Mouse (Mus musculus): ENCODE results near the gene Taf9. TPM values are rescaled to one million over a fixed set of nuclear protein-coding genes. Genes with fewer than 3 reads are reported as not detected.

Gene Taf9
- polyA plus RNA-seq, 1 experiment from 2014 or later = 20.8 TPM

DNA sequence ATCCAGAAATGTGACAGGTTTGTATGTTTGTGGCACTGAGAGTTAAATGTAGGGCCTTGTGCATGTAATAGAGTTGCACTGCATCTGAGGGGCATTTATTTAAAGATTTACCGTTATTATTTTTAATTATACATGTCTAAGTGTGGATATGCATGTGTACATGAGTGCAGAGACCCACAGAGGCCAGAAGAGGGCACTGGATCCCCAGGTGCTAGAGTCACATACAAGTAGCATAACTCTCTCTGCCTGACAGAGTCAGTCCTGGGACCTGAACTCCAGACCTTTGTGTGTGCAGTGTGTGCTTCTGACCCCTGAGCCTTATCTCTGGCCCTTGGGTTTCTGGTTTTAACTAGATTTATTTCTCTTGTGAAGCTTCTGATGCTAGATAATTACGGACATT, 33.0 kb downstream of the Taf9 start:
- H3K27ac ChIP-seq = no peak overlapping the region
- no peaks in the 10 kb centered on the region for H3K27me3 ChIP-seq (ENCODE audit: insufficient read depth, poor library complexity, severe bottlenecking)
- H3K4me1 ChIP-seq (replicated peaks) = no peaks in the 10 kb centered on the region
- WGBS = 66% methylated on average over 2 of the region's 2 CpGs
- H3K36me3 ChIP-seq = no peaks in the 10 kb centered on the region
- H3K9me3 ChIP-seq = no peaks in the 10 kb centered on the region
- DNase-seq (ENCODE audit: low spot score) = no peak
- no peak overlapping the region for H3K4me3 ChIP-seq

DNA sequence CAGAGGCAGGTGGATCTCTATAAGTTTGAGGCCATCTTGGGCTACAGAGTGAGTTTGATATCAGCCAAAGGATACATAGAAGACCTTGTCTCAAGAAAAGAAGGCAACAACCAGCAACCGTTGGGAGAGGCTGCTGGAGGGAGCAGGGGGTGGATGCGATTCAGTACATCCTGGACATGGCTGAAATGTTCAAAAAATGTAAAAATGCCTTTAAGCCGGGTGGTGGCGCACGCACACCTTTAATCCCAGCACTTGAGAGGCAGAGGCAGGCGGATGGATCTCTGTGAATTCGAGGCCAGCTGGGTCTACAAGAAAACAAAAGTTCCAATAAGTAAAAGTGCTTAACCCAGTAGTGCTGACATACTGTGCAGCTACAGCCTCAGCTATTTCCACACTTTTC, 36.1 kb downstream of the Taf9 start:
- no peak for DNase-seq (ENCODE audit: low spot score)
- Histone ChIP-seq H3K4me1 (replicated peaks) (no peaks in the 10 kb centered on the region), H3K36me3 (no peaks in the 10 kb centered on the region), H3K9me3 (no peaks in the 10 kb centered on the region), H3K27ac (no peak overlapping the region), H3K4me3 (no peak overlapping the region), H3K27me3 (ENCODE audit: insufficient read depth, poor library complexity, severe bottlenecking) (no peaks in the 10 kb centered on the region)
- WGBS = 69% methylated on average over 7 of the region's 7 CpGs

DNA sequence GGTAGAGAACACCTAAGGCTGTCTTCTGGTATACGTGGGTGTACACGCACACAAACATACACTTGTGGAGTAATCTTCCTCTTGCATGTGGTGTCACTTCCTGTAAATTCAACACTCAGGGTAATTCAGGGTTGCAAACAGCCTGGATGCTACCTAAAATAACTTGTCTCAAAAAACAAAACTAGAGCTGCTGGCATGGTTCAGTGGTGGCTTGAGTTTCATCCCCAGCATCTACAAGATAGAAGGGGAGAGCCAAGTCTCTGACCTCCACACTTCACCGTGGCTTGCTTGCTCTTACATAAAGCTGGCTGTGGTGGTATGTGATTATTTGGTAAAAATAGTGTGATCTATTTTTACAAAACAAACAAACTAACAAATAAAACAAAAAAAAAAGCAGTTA, 46.2 kb downstream of the Taf9 start:
- no peak overlapping the region for H3K27ac ChIP-seq
- WGBS = 96% methylated on average over 3 of the region's 3 CpGs
- H3K36me3 ChIP-seq = peaks cover 71% of the 10 kb centered on the region
- DNase-seq (ENCODE audit: low spot score) = no peak
- no peaks in the 10 kb centered on the region for H3K27me3 ChIP-seq (ENCODE audit: insufficient read depth, poor library complexity, severe bottlenecking)
- no peaks in the 10 kb centered on the region for H3K9me3 ChIP-seq
- no peak overlapping the region for H3K4me3 ChIP-seq
- H3K4me1 ChIP-seq (replicated peaks) = no peaks in the 10 kb centered on the region

DNA sequence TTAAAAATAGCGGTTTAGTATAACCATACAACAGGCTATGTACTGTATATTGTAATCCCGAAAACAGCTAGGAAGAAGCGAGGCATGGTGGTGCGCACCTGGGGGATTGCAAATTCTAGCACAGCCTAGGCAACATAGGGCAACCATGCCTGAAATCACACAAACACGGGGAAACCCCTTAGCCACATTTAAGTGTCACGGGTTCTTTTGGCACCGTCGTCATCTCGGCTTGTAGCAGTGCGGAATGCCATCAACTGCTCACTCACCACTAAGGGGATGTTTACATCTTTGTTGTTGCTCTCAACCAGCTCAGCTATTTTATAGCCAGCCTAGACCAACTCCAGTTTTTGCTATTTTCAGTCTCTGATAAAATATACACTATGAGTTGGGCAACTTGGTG, 47.5 kb downstream of the Taf9 start:
- WGBS = 96% methylated on average over 10 of the region's 10 CpGs
- Histone ChIP-seq H3K27ac (no peak overlapping the region), H3K4me1 (replicated peaks) (no peaks in the 10 kb centered on the region), H3K27me3 (ENCODE audit: insufficient read depth, poor library complexity, severe bottlenecking) (no peaks in the 10 kb centered on the region), H3K9me3 (0 out of 2 replicates have a peak, but pooled peaks cover 1% of the 10 kb centered on the region), H3K4me3 (no peak overlapping the region), H3K36me3 (peaks cover 84% of the 10 kb centered on the region)
- DNase-seq (ENCODE audit: low spot score) = no peak

DNA sequence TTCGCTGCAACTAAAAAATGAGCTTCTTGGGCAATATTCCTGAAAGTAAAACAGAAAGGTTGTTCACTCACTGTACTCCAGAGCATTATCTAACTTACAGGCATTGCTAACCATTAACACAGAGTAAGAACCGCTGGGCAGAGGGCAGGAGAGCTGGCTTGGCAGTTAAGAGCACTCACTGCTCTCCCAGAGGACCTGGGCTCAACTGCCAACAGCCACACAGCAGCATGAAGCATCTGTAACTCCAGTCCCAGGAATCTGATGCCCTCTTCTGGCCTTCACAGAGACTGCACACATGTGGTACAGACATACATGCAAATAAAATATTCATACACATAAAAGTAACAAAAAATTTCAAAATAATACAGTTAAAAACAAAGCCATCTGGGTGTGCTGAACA, 52.1 kb downstream of the Taf9 start:
- no peak overlapping the region for H3K27ac ChIP-seq
- no peaks in the 10 kb centered on the region for H3K4me1 ChIP-seq (replicated peaks)
- H3K4me3 ChIP-seq = no peak overlapping the region
- peaks cover 98% of the 10 kb centered on the region for H3K36me3 ChIP-seq
- 99% methylated on average over 2 of the region's 2 CpGs for whole genome bisulfite sequencing
- no peaks in the 10 kb centered on the region for H3K27me3 ChIP-seq (ENCODE audit: insufficient read depth, poor library complexity, severe bottlenecking)
- DNase-seq (ENCODE audit: low spot score) = no peak
- H3K9me3 ChIP-seq = 0 out of 2 replicates have a peak, but pooled peaks cover 4% of the 10 kb centered on the region

Other genes with a start within 250 kb of the Taf9 start
- not detected in 2 replicates for gene Naip1, start 198.7 kb upstream of the Taf9 start, polyA plus RNA-seq (2016; fragmentation: Nextera tagmentation; extraction: Ambion mirVana)
- 75.0 and 92.1 TPM in 2 replicates for gene Gtf2h2, start 159.0 kb upstream of the Taf9 start, polyA plus RNA-seq (2016; fragmentation: Nextera tagmentation; extraction: Ambion mirVana)
- gene Ocln, start 98.9 kb upstream of the Taf9 start, polyA plus RNA-seq (2016; fragmentation: Nextera tagmentation; extraction: Ambion mirVana) = 4.4 TPM in 2 replicates
- gene Marveld2, start 34.6 kb upstream of the Taf9 start, polyA plus RNA-seq (2016; fragmentation: Nextera tagmentation; extraction: Ambion mirVana) = 2.8 and 4.6 TPM in 2 replicates
- 336 and 348 TPM in 2 replicates for gene Ak6, start 600 bp upstream of the Taf9 start, polyA plus RNA-seq (2016; fragmentation: Nextera tagmentation; extraction: Ambion mirVana)
- gene Rad17, start 528 bp upstream of the Taf9 start, polyA plus RNA-seq (2016; fragmentation: Nextera tagmentation; extraction: Ambion mirVana) = 16.7 and 22.2 TPM in 2 replicates
- gene Ccdc125, start 18.1 kb downstream of the Taf9 start, polyA plus RNA-seq (2016; fragmentation: Nextera tagmentation; extraction: Ambion mirVana) = 2.2 and 3.0 TPM in 2 replicates
- gene Cdk7, start 79.4 kb downstream of the Taf9 start, polyA plus RNA-seq (2016; fragmentation: Nextera tagmentation; extraction: Ambion mirVana) = 83.0 and 96.7 TPM in 2 replicates
- gene Mrps36, start 93.1 kb downstream of the Taf9 start, polyA plus RNA-seq (2016; fragmentation: Nextera tagmentation; extraction: Ambion mirVana) = 146 and 147 TPM in 2 replicates
- gene Cenph, start 124.3 kb downstream of the Taf9 start, polyA plus RNA-seq (2016; fragmentation: Nextera tagmentation; extraction: Ambion mirVana) = 51.5 and 57.8 TPM in 2 replicates
- 321 and 434 TPM in 2 replicates for gene Ccnb1, start 135.0 kb downstream of the Taf9 start, polyA plus RNA-seq (2016; fragmentation: Nextera tagmentation; extraction: Ambion mirVana)
- 33.0 and 36.4 TPM in 2 replicates for gene Slc30a5, start 181.8 kb downstream of the Taf9 start, polyA plus RNA-seq (2016; fragmentation: Nextera tagmentation; extraction: Ambion mirVana)

Measured in hindbrain, embryonic 10.5 days (tissue).